Mouse (Mus musculus) spleen, postnatal 10 days (tissue): ENCODE results near the gene Osbp2.

Experiments used
- DNase-seq, 2 experiments: peaks; one replicate each; pipeline ENCODE4 v3.0.0; 2021 to 2022; ENCODE audit warnings: low spot score in 2 of 2

The Osbp2 gene

GRCm38 (mm10) chr11:3704404-3704803, 159.3 kb downstream of the Osbp2 start:
- no peak for DNase-seq

- no peak for DNase-seq
Measured at GRCm38 (mm10) chr11:3703089-3703992, 160.4 kb downstream of the Osbp2 start.

- DNase-seq = no peak
Measured at GRCm38 (mm10) chr11:3697441-3697840, 166.3 kb downstream of the Osbp2 start.

- no peak for DNase-seq
Measured at GRCm38 (mm10) chr11:3696086-3696616, 167.6 kb downstream of the Osbp2 start.

GRCm38 (mm10) chr11:3691746-3692145, 172.0 kb downstream of the Osbp2 start:
- DNase-seq = no peak

- no peak for DNase-seq
Measured at GRCm38 (mm10) chr11:3686885-3687284, 176.8 kb downstream of the Osbp2 start.

DNA sequence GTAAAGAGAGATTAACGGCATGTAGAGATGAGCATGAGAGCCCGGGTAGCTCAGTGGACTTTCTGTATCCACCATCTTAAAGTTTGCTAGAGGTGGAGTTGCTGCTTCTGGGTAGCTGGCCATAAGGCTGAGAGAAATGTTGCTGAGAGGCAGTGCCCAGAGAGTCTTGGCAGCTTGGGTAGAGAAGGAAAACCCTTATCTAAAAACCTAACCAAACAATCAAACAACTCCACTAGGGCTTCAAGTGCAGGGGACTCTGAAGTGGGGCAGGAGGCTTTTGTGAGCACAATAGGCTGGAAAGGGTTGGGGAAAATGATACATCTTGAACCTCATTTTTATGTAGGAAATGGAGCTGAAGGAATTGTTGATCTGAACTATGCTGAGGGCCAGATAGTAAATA, 177.4 kb downstream of the Osbp2 start:
- no peak for DNase-seq

- DNase-seq = no peak
Measured at GRCm38 (mm10) chr11:3685431-3685830, 178.3 kb downstream of the Osbp2 start.

- no peak for DNase-seq
Measured at GRCm38 (mm10) chr11:3684723-3685430, 178.8 kb downstream of the Osbp2 start.

DNA sequence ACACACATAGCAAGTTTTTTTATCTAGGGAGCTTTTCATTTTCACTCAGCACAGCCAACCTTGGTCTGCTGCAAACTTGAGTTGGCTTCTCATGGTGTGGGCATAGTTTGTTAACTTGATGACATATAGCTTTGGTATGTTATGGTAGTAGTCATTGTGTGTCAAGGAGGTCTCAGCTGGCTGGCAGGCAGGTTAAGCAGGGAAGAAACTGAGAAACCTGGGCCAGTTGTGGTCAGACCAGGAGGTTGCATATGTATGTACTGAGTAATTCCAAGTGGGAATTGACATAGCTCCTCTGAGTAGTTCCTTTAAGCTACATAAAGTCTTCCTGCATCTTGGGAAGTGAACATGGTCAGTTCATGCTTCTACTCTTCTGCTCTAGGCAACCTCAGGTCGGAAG, 179.5 kb downstream of the Osbp2 start:
- no peak for DNase-seq

DNA sequence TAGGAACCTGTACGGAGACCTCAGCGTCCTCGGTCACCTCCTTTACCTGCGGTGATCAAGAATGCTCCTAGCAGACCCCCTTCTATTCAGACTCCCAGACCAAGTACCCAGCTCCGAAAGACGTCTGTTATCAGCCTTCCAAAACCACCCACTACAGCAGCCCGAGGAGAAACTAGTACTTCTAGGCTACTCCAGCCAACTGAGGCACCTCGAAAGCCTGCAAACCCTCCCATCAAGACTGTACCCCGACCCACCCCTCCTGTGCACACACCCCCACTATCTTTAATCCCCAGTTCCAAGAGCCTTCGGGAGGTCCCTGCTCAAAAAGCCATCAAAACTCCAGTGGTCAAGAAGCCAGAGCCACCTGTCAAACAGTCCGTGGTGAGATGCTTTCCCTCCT, 180.0 kb downstream of the Osbp2 start:
- no peak for DNase-seq

DNA sequence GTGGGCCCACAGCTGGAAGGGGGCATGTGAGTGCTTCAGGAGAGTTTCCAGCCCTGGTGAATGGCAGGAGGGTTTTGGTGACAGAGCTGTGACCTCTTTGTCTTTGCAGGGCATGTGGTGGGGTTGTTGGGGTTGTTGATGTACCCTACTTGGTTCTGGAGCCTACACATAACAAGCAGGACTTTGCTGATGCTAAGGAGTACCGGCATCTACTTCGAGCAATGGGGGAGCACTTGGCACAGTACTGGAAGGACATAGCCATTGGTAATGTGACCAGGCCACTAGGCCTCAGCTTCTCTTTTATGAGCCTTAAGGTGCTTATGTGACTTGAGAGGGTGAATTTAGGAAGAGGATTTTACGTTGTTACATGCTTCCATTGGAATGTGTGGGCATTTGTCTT, 183.9 kb downstream of the Osbp2 start:
- DNase-seq = no peak

- no peak for DNase-seq
Measured at GRCm38 (mm10) chr11:3677204-3677603, 186.5 kb downstream of the Osbp2 start.

- DNase-seq = no peak
Measured at GRCm38 (mm10) chr11:3676423-3676822, 187.3 kb downstream of the Osbp2 start.

GRCm38 (mm10) chr11:3674545-3674944, 189.2 kb downstream of the Osbp2 start:
- no peak for DNase-seq

DNA sequence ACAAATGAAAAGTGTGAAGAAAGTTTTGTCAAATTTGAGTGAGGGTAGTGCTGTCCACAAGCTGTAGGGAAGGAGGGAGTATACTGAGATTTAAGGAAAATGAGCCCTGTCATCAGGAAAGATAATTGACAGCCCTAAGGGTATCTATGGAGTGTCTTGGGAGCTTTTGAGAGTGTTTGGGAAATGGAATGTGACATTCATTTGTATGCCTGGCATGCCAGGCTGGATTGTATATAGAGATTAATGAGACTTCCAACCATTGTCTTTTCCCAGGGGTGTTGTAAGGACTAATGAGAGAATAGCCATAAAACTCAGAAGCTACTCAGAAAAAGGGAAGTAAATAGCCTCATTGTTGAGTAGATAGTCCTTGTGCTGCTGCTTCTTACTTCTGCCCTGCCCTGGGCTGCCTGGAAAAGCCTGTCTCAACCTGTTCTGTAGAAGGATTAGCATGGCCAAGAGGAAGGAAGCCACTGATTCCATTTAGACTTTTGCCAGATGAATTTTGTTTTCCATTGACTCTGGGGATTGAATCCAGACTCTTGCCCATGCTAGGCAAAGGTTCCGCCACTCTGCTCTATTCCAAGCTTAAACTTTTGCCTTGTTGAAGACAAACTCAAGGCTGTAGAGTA, 192.6 kb downstream of the Osbp2 start:
- DNase-seq = no peak

GRCm38 (mm10) chr11:3669849-3670248, 193.9 kb downstream of the Osbp2 start:
- no peak for DNase-seq

- no peak for DNase-seq
Measured at GRCm38 (mm10) chr11:3668768-3669167, 194.9 kb downstream of the Osbp2 start.

DNA sequence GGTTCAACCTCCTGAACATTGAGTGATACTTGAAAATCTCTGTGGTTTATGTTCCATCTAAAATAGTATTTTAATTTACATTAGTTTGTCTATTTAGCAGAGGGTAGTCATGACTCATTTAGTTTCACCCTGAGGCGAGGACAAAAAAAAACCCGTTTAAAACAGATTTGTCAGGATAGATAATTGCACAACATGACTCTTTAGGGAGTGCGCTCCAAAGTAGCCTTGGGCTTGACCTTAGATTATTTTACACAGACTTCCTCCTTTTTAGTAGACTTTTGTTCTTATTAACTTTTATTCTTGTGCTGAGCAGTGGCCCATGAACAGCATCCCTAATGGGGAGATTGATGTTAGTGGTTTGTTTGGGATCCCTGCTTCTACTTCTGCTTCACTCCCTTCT, 196.2 kb downstream of the Osbp2 start:
- no peak for DNase-seq

GRCm38 (mm10) chr11:3661964-3662363, 201.7 kb downstream of the Osbp2 start:
- DNase-seq = no peak
